Mouse (Mus musculus) right cerebral cortex, postnatal 36 days (tissue): ENCODE results near the gene Ccdc89.

Experiments used
- DNase-seq, 2 experiments: peaks; one replicate each; pipeline ENCODE4 v3.0.0; 2022; ENCODE audit warnings: low spot score in 2 of 2, mixed read lengths in 1 of 2

The Ccdc89 gene

DNA sequence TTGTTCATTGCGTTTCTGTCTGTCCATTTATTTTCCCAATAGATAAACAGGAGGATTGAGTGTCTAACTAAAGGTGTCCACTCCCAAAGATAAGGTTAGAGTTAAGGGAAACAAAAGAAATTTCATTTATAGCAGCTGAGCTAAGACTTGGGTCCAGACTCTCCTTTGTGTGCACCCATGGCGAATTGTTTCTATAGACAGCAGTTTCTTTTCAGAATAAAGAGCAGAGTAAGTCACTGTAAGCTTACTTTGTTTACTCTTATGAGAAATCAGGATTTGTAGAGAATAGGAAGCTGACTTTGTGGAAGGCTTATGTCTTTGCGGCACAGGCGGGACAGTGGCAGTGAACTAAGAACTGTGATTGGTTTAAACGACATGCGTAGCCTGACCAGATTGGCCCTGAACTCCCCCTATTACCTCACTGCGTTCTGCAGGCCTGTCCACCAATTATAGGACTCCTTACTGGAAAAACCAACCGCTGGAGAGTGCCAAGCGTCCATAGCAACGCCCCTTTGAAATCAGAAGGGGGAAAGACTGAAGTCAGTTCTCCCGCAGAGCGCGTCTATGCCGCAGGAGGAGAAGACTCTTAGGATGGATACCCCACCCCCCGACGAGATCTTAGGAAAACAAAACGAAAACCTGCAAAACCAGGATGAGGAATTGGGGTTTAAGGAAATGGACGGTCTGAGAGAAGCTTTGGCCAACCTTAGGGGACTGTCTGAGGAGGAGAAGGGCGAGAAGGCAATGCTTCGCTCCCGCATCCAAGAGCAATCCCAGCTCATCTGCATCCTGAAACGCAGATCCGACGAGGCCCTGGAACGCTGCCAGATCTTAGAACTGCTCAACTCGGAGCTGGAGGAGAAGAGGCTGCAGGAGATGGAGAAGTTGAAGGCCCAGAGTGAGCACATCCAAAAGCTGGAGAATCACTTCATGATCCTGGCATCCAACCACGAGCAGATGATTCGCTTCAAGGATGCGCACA is at the start of gene Ccdc89:
TSS of gene Ccdc89 (plus strand) at position 558 of the 982 bp plus-strand sequence.
- DNase-seq = peak; percentile 74 to 81

DNA sequence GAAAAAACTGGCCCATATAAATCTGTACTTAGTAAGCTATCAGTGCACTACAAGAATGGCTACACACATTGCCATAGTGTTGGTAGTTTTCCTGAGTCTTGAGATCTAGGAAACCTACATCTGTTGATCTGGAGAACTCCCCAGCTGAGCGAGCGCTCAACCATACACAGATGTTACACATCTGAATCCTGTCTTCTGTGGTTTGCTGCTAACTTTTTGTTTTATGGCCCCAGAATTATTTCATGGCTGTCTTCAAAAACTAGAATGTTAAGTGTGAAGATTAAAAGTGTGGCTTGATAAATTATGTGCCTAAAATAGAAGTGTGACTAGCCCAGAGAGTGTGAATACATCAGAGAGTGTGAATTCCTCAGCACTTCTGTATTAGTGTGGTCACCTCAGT is 42.0 kb upstream of the Ccdc89 start:
- DNase-seq = no peak

DNA sequence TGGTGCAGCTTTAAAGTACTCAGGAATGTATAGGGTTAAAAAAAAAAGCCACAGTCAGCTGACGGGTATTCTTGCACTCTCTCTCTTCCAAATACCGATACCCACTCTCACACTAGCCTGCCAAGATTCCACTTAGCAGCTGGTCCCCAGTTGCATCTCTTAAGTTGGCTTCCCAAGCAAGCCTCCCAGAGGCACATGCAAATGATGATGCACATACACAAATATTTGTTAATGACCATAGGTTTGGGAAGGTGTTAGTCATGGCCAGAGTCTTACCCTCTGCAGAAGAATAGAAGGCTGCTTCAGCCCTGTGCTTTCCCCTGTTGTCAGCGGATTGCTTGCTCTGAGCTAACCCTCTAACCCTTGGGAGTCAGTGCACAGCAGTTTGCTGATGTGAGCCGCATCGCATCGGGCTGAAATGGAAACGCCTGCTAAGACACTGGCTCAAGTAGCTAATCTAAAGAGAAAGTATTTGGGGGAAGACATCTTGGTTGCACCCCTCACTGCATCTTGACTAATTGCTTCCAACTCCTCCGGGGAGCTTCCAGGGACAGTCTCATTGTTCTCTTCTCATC is 39.4 kb upstream of the Ccdc89 start:
- DNase-seq = peak; percentile 54 to 68

DNA sequence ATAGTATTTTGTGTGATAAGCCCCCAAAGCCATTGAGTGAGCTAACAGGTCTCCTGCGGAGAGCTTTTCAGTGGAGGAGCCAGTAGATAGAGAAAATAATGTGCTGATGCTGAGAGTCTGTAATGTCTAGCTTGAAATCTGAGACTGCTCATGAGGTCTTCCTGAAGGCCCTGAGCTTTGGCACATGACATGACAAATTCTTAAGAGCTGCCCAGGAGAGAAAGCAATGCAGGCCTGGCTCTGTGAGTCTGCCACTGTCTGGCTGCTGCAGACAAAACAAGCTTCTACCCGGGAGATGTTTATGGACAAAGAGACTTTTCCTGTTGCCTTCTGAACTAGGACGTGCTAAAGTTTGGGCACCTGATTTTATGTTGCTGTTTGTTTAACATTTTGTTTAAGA is 36.6 kb upstream of the Ccdc89 start:
- no peak for DNase-seq

DNA sequence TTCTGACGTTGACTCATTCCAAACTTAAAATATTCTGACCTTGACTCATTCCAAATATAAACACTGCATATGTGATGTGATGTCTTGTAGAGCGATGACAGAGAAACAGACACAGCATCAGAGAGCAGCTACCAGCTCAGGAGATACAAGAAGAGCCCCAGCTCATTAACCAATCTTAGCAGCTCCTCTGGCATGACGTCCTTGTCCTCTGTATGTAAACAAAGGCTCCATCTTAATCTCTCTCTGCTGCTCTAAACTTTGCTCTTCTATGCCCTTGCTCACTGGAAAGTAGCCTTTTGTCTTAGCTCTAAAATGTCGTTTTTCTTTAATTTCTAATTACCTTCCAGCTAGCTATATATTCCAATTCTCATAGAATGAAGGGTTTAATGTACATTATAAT is 31.3 kb upstream of the Ccdc89 start:
- DNase-seq = no peak

DNA sequence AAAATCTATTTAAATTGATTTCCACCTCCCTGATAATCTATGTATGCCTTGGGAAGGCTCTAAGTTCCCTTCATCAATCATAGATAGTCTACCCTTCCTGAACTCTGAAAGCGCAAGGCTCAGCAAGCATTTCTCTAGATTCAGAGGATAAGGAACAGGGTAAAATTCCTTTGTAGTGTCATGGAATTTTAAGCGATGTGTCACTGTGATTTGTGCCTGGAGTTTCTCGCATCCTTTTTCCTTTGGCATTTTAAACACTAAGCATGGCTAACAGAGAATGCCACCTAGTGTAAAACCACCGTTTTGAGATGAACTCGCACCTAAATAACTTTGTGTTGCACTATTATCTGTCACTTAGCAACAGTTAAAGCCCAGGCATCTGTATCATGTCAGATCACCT is 30.4 kb upstream of the Ccdc89 start:
- DNase-seq = no peak

DNA sequence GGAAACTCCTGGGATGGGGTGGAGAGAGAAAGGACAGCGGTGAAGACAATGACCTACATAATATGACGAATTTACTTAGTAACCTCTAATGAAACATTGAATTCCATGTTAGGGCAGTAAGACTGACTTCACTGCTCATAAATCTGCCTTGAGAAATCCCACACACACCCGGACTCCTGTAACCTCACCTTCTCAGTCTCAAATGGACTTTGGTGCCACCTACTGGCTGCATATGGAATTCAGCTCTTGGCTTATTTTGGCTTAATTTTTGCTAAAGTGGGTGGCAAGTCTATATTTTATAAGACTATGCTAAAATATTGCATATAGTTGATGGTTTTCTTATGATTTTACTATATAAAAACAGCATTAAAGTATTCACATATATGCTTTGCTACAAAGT is 16.4 kb upstream of the Ccdc89 start:
- DNase-seq = no peak

DNA sequence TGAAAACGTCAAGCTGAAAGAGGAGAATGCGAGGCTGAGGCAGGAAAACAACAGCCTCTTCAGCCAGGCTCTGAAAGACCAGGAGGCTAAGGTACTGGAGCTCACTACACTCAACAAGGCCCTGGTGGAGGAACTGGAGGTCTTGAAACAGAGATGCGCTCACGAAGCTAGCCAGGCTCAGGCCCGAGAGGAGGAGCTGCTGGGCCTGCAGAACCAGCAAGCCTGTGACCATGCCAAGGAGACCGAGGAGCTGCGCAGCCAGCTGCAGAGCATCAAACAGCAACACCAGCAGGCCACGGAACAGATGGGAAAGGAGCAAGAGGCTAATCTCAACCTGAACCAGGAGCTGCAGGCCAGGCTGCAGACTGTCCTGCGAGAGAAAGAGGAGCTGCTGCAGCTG is 629 bp downstream of the Ccdc89 start:
- DNase-seq = no peak

DNA sequence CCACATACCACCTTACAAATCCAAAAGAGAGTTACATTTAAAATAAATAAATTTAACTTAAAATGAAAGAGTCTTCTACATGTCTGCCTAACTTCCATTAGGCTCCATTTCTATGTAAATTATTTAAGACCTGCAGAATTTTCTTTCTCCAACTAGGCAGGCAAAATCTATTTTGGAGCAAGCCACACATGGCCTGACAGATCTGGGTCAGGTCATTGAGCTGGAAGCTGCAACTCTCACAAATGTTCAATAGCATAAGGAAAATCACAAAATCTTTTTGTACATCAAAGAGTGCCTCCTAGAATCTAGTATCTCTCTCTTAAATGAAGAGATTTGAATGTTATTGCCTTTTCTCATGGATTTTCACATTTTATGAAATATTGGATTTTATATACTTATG is 5.8 kb downstream of the Ccdc89 start:
- DNase-seq = no peak

DNA sequence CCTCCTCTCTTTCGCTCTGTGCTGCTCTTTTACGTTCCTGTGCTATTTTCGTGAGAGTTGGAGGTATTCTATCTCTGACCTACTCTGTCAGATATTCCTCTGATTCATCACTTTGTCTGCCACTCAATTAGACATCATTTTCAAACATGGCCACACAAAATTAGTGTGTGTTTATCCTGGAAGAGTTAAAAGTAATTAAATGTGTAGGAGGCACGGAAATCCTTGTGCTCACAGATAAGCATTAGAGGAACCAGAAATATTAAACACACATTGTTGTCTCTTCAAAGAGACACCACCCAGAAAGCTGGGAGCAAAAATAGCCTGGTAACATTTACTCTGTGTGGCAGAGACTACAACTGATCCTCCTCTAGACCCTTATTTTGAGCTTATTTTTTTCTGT is 13.7 kb downstream of the Ccdc89 start:
- DNase-seq = no peak

DNA sequence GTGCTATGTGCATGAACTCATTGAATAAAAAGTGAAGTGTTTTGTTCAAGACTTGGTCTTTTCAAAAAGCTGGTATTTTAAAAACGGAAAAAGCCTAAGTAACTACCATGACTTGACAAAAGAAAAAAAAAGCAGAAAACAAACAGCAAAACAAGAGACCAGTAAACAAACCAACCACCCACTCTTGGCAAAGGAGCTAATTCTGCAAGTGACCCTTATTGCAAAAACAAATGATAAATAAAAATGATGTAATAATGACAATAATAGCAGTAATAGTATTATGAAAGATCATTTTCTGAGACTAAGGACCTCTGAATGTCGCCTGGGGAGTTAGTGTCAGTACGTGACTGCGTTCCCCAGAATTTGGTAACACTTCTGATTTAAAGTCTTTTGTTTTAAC is 15.7 kb downstream of the Ccdc89 start:
- DNase-seq = no peak

DNA sequence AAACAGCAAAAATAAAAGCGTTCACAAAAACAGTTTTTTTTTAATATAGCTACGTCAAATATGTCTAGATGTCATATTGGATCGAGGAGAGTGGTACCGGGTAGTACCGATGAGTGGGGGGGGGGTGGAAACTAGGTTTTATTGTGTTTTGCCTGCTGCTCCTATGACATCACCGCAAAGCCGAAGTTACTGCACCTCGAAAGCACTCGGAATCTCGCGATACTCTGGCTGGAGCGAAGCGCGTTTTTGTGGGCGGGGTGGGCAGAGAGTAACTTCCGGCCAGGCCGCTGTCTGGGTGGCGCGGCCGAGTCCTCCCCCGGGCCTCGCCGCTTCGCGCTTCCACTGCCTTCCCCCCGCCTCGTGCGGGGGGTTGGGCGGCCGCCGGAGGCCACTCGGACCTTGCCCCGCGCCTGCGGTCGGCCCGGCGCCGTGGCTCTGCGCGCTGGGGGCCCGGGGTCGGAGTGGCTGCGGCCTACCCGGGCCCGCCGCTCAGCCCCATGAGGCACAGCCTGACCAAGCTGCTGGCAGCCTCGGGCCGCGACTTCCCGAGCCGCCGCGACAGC is 16.2 kb downstream of the Ccdc89 start, which contains the start of gene Crebzf:
TSS of gene Crebzf (plus strand) at position 212 of the 563 bp plus-strand sequence.
- DNase-seq = peak; percentile 93 to 95

DNA sequence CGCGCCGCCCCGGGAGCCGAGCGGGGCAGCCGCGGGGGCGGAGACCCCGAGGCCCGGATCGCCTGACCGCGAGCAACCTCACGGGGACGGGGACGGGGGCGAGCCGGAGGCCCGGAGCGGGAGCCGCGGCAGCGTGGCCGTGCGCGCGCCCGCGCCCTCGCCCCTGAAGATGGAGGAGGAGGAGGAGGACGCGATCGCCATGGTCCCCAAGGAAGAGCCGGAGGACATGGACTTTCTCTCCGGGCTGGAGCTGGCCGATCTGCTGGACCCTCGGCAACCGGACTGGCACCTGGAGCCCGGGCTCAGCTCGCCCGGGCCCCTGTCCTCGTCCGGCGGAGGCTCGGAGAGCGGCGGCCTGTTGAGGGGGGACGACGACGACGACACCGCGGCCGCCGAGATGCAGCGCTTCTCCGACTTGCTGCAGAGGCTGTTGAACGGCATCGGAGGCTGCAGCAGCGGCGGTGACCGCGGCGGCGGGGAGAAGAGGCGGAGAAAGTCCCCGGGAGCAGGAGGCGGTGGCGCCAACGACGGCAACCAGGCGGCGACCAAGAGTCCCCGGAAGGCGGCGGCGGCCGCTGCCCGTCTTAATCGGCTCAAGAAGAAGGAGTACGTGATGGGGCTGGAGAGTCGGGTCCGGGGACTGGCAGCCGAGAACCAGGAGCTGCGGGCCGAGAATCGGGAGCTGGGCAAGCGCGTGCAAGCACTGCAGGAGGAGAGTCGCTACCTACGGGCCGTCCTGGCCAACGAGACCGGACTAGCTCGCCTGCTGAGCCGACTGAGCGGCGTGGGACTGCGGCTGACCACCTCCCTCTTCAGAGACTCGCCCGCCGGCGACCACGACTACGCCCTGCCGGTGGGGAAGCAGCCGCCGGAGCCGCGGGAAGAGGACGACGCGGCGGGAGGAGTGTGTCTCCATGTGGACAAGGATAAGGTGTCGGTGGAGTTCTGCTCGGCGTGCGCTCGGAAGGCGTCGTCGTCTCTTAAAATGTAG is 17.0 kb downstream of the Ccdc89 start:
- DNase-seq = peak; percentile 42 to 53

DNA sequence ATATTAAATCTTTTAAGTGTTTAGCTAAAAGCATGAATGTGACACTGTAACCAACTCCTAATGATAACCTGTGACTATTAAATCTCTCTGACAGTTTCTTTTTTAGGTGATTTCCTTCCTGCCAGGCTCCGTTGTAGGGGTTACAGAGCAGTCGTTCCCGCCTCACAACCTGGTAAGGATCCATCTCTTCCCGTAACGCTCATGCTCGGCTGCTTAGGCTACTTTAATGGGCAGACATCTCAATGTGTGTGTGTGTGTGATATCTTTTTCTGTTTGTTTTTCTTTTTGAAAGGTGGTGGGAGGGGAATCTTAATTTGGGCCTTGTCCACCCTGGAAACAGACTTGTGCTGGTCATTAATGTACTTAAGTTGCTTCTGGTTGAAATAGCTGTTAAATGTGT is 17.8 kb downstream of the Ccdc89 start:
- DNase-seq = no peak

DNA sequence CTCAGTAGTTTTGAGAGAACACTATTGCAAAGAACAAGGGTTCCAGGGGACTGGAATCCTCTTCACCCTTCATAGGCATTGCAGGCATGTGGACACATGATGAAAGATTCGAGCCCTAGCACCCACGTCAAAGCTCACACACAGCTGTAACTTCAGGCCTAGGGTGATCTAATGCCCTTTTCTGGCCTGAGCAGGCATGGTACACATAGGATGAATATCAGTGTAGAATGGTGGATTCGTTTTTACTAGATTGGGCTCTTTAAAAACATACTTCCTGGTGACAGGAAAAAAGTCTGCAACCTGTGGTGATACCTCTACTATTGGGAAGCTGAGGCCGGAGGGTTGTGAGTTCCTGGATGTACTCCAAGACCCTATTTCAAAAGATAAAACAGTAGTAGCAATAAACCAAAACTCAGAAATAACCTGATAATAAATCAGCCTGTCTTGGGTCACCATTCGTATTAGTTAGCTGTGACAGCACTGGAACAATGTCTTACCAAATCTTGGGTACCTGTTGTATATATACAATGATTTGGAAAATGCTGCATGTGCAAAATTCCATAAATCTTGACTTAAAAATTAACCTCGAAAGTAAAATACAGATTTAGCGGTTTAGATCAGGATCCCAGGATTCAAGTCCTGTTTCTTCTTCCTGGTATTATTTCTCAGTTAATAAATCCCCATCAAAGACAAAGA is 29.9 kb downstream of the Ccdc89 start:
- no peak for DNase-seq

DNA sequence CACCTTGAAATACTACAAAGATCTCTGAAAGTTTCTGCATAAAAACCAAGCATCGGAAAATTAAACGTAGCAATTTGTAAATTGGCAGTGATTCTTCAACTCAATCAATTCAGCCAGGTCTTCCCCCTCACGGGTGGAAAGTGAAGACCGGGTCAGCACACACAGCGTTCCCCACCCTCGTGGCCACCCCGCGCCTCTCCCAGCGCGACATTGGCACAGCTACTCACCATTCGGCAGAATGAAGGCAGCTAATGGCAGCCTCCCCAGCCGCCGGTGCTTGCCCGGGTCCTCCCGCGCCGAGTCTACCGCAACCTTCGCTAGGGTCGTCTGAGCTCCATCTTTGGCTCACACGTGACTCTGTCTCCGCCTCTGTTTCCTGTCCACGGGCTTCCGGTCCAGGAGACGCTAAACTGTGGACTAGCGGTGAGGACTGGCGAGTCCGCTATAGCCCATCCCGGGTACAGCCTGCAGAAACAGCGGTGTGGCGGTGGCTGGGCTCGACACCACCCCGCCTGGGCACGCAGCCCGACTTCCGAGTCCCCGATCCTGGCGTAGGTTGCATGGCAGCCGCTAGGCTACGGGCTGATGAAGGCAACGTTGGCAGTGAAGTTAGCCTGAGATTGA is 30.6 kb downstream of the Ccdc89 start, which contains the start of gene Tmem126a:
TSS of gene Tmem126a (minus strand) at position 385 of the 624 bp plus-strand sequence.
- DNase-seq = peak; percentile 78 to 83

DNA sequence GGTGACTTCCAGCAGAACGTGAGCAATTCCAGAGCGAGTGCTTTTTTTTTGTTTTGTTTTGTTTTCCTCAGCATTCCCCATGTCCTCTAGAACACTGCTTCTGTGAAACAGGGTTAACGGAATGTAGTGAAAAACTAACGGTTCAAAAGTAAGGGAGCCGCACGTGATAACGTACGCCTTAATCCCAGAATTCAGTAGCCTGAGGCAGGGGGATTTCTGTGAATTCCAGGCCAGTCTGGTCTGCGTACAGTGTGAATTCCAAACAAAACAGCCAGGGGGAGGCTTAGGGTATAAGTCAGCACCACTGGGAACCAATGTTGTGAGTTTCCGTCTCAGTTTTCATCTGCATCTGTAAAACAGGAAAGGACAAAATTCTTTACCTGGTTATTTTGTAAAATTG is 31.1 kb downstream of the Ccdc89 start:
- DNase-seq = no peak

DNA sequence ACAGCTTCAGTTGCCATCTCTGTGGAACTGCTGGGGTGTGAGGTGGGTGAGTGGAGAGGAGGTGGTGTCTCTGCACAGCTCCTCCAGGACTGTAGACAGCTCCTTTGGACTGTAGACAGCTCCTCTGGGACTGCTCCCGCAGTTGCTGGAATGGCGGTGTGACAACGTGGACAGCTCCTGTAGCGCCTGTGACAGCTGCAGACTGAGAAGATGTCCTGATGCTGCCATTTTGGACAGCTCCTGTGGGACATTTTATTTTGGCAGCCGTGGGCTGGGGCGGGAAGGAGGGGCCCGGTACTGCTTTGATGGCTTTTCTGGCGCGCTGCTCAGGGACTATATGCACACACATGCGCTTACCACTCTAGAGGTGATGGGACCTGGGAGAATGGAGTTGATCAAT is 34.0 kb downstream of the Ccdc89 start:
- DNase-seq = no peak

DNA sequence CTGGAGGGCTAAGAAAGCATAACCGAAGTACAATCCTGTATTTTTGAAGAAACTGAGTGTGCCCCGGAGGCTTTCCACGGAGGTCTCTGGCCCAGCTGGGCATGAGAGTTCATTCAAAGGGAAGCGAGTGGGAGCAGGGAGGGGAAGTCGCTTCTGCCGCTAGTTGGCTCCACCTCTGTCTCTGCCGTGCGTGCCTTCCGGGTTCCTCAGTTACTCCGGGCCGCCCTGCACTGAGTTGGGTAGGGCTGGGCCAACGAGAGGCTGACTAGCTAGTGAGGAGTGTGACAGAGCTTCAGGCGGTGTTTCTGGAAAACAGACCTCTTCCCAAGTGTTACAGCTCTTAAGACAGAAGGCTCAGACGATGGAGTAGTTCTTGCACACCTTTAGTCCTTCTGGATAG is 34.6 kb downstream of the Ccdc89 start:
- DNase-seq = no peak

DNA sequence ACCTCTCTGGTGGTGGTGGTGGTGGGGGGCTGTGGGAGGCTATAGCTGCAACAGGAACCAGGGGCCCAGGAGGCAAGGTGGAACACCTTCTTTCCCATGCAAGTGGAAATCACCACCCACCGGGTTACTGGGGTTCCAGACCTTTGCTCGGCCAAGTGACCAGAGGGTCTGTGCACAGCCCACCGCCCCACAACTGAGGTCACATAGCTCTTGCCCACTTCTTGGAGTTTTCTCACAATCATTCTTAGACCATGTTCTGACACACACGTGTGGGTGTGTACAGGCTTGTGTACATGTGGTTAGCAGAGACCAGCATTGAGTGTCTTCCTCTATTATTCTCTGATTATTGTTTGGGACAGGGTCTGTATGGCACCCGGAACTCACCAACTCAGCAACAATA is 35.1 kb downstream of the Ccdc89 start:
- no peak for DNase-seq
